Mouse (Mus musculus) G1E (cell line): ENCODE results near the gene Ralgapb.

Source experiments
- CTCF ChIP-seq: IDR thresholded peaks from 2 replicates; pipeline ENCODE4 v1.5.1; 2012; ENCODE audit warnings: low read depth, low read length, inconsistent platforms, mixed read lengths
- GATA1 ChIP-seq: IDR thresholded peaks from 2 replicates; pipeline ENCODE4 v1.6.1; 2012; ENCODE audit warnings: borderline replicate concordance, low read length, inconsistent platforms, mixed read lengths
- GATA2 ChIP-seq: IDR thresholded peaks from 2 replicates; pipeline ENCODE4 v1.6.1; 2012; ENCODE audit warnings: low read depth, low read length, inconsistent platforms, borderline replicate concordance
- TAL1 ChIP-seq: conservative IDR thresholded peaks from 2 replicates; pipeline ENCODE4 v1.6.1; 2012; ENCODE audit warnings: low read depth, low read length, inconsistent platforms, mixed read lengths

GRCm38 (mm10) chr2:158534559-158534958 lies 124.9 kb downstream of the Ralgapb start:
- TF ChIP-seq CTCF (no peak), GATA1 (no peak), TAL1 (no peak), GATA2 (no peak)
